Mouse (Mus musculus): Measurements from ENCODE around the gene Olfr1020. TPM values are rescaled to one million over a fixed set of nuclear protein-coding genes. Genes with fewer than 3 reads are reported as not detected.

Olfr1020 gene
- polyA plus RNA-seq (2014; fragmentation: Illumina TruSeq; extraction: RNeasy Lipid Tissue Mini Kit (QIAGEN cat#74804); ENCODE audit: low read depth, low replicate concordance), result not detected

DNA sequence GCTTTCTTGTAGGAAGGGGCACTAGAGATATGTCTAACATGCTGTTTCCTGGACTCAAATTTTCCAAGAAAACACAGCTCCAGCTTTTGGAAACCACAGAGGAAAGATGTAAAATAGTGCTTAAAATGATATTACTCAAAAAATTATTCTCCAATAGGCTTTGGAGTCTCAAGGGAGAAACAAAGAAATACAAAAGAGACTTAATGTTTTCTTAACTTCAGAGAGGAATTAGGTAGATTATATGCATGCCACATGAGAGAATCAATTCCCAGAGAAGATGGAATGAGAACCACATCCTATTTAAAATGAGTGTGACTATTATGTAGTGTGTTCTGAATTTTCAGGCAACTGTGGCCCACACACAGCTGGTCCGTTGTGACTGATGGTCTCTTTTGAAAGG, at the start of gene Olfr1020:
Gene Olfr1020 (plus strand): TSS at position 301 of the 400 bp plus-strand sequence.

DNA sequence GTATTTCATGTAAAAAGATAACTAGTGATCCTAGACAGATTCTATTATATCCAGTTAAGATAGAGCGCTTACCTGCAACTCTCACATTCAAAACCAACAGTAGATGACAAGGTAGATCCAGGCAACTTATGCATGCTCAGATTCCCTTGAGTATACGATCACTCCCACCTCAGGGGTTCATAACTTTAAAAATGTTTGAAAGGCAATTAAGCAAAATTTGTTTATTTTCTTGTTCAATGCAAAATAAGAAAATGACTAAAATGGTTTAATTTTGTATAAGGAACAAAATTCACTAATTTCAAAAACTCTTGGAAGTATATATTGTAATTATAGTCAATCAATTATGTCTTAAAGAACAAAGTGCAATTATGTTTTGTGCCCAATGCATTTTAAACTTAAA, 44.4 kb upstream of the Olfr1020 start, which contains the start of gene Olfr1016:
Gene Olfr1016 (minus strand): TSS at position 101 of the 400 bp plus-strand sequence.

DNA sequence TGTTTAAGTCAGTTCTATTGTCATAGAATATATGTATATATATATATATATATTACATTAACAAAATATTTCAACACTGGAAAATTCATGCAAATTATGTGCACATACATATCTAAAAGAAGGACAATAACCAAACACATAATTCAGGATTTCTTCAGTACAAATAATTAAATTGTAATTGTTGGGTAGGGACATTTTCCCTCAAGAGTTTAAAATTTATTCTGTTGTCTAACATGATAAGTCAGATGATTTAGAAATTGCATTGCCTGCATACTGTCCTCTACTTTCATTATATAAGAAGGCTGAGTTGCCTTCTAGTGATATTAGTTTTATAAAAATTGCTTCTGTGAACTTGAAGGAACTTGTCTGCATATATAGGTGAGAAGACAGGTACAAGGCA, 28.7 kb upstream of the Olfr1020 start, which contains the start of gene Olfr1018:
Gene Olfr1018 (plus strand): TSS at position 301 of the 400 bp plus-strand sequence.

GRCm38 (mm10) chr2:85845383-85845782, 1.4 kb upstream of the Olfr1020 start, which contains the start of gene Olfr1019:
Gene Olfr1019, minus strand, starts transcription at chr2:85845483.

GRCm38 (mm10) chr2:85868294-85868693, 21.5 kb downstream of the Olfr1020 start, which contains the start of gene Olfr1022:
Gene Olfr1022, plus strand, starts transcription at chr2:85868594.

GRCm38 (mm10) chr2:85885340-85885739, 38.5 kb downstream of the Olfr1020 start, which contains the start of gene Olfr1023:
Gene Olfr1023, plus strand, starts transcription at chr2:85885640.

Other genes starting within 250 kb of the Olfr1020 start
- not detected for gene Olfr1000, start 235.1 kb upstream of the Olfr1020 start, polyA plus RNA-seq (2014; fragmentation: Illumina TruSeq; extraction: RNeasy Lipid Tissue Mini Kit (QIAGEN cat#74804); ENCODE audit: low read depth, low replicate concordance)
- not detected for gene Olfr1002, start 196.3 kb upstream of the Olfr1020 start, polyA plus RNA-seq (2014; fragmentation: Illumina TruSeq; extraction: RNeasy Lipid Tissue Mini Kit (QIAGEN cat#74804); ENCODE audit: low read depth, low replicate concordance)
- gene Olfr154, start 182.6 kb upstream of the Olfr1020 start, polyA plus RNA-seq (2014; fragmentation: Illumina TruSeq; extraction: RNeasy Lipid Tissue Mini Kit (QIAGEN cat#74804); ENCODE audit: low read depth, low replicate concordance), result not detected
- gene Olfr1006, start 168.3 kb upstream of the Olfr1020 start, polyA plus RNA-seq (2014; fragmentation: Illumina TruSeq; extraction: RNeasy Lipid Tissue Mini Kit (QIAGEN cat#74804); ENCODE audit: low read depth, low replicate concordance), result not detected
- gene Olfr1008, start 157.6 kb upstream of the Olfr1020 start, polyA plus RNA-seq (2014; fragmentation: Illumina TruSeq; extraction: RNeasy Lipid Tissue Mini Kit (QIAGEN cat#74804); ENCODE audit: low read depth, low replicate concordance), result not detected
- not detected for gene Olfr1009, start 131.6 kb upstream of the Olfr1020 start, polyA plus RNA-seq (2014; fragmentation: Illumina TruSeq; extraction: RNeasy Lipid Tissue Mini Kit (QIAGEN cat#74804); ENCODE audit: low read depth, low replicate concordance)
- not detected for gene Olfr1012, start 84.3 kb upstream of the Olfr1020 start, polyA plus RNA-seq (2014; fragmentation: Illumina TruSeq; extraction: RNeasy Lipid Tissue Mini Kit (QIAGEN cat#74804); ENCODE audit: low read depth, low replicate concordance)
- gene Olfr1013, start 79.9 kb upstream of the Olfr1020 start, polyA plus RNA-seq (2014; fragmentation: Illumina TruSeq; extraction: RNeasy Lipid Tissue Mini Kit (QIAGEN cat#74804); ENCODE audit: low read depth, low replicate concordance), result not detected
- gene Olfr1014, start 74.3 kb upstream of the Olfr1020 start, polyA plus RNA-seq (2014; fragmentation: Illumina TruSeq; extraction: RNeasy Lipid Tissue Mini Kit (QIAGEN cat#74804); ENCODE audit: low read depth, low replicate concordance), result not detected
- not detected for gene Olfr1015, start 65.0 kb upstream of the Olfr1020 start, polyA plus RNA-seq (2014; fragmentation: Illumina TruSeq; extraction: RNeasy Lipid Tissue Mini Kit (QIAGEN cat#74804); ENCODE audit: low read depth, low replicate concordance)
- not detected for gene Olfr1016, start 44.5 kb upstream of the Olfr1020 start, polyA plus RNA-seq (2014; fragmentation: Illumina TruSeq; extraction: RNeasy Lipid Tissue Mini Kit (QIAGEN cat#74804); ENCODE audit: low read depth, low replicate concordance)
- not detected for gene Olfr1018, start 28.6 kb upstream of the Olfr1020 start, polyA plus RNA-seq (2014; fragmentation: Illumina TruSeq; extraction: RNeasy Lipid Tissue Mini Kit (QIAGEN cat#74804); ENCODE audit: low read depth, low replicate concordance)
- not detected for gene Olfr1019, start 1.5 kb upstream of the Olfr1020 start, polyA plus RNA-seq (2014; fragmentation: Illumina TruSeq; extraction: RNeasy Lipid Tissue Mini Kit (QIAGEN cat#74804); ENCODE audit: low read depth, low replicate concordance)
- not detected for gene Olfr1022, start 21.6 kb downstream of the Olfr1020 start, polyA plus RNA-seq (2014; fragmentation: Illumina TruSeq; extraction: RNeasy Lipid Tissue Mini Kit (QIAGEN cat#74804); ENCODE audit: low read depth, low replicate concordance)
- not detected for gene Olfr1023, start 38.6 kb downstream of the Olfr1020 start, polyA plus RNA-seq (2014; fragmentation: Illumina TruSeq; extraction: RNeasy Lipid Tissue Mini Kit (QIAGEN cat#74804); ENCODE audit: low read depth, low replicate concordance)
- not detected for gene Olfr1024, start 58.0 kb downstream of the Olfr1020 start, polyA plus RNA-seq (2014; fragmentation: Illumina TruSeq; extraction: RNeasy Lipid Tissue Mini Kit (QIAGEN cat#74804); ENCODE audit: low read depth, low replicate concordance)
- gene Olfr1025-ps1, start 68.2 kb downstream of the Olfr1020 start, polyA plus RNA-seq (2014; fragmentation: Illumina TruSeq; extraction: RNeasy Lipid Tissue Mini Kit (QIAGEN cat#74804); ENCODE audit: low read depth, low replicate concordance), result not detected
- not detected for gene Olfr1026, start 74.5 kb downstream of the Olfr1020 start, polyA plus RNA-seq (2014; fragmentation: Illumina TruSeq; extraction: RNeasy Lipid Tissue Mini Kit (QIAGEN cat#74804); ENCODE audit: low read depth, low replicate concordance)
- not detected for gene Olfr1028, start 103.4 kb downstream of the Olfr1020 start, polyA plus RNA-seq (2014; fragmentation: Illumina TruSeq; extraction: RNeasy Lipid Tissue Mini Kit (QIAGEN cat#74804); ENCODE audit: low read depth, low replicate concordance)
- not detected for gene Olfr1029, start 126.9 kb downstream of the Olfr1020 start, polyA plus RNA-seq (2014; fragmentation: Illumina TruSeq; extraction: RNeasy Lipid Tissue Mini Kit (QIAGEN cat#74804); ENCODE audit: low read depth, low replicate concordance)
- gene Olfr1030, start 132.2 kb downstream of the Olfr1020 start, polyA plus RNA-seq (2014; fragmentation: Illumina TruSeq; extraction: RNeasy Lipid Tissue Mini Kit (QIAGEN cat#74804); ENCODE audit: low read depth, low replicate concordance), result not detected
- not detected for gene Olfr1031, start 143.3 kb downstream of the Olfr1020 start, polyA plus RNA-seq (2014; fragmentation: Illumina TruSeq; extraction: RNeasy Lipid Tissue Mini Kit (QIAGEN cat#74804); ENCODE audit: low read depth, low replicate concordance)
- not detected for gene Olfr1032, start 158.5 kb downstream of the Olfr1020 start, polyA plus RNA-seq (2014; fragmentation: Illumina TruSeq; extraction: RNeasy Lipid Tissue Mini Kit (QIAGEN cat#74804); ENCODE audit: low read depth, low replicate concordance)
- gene Olfr1033, start 173.6 kb downstream of the Olfr1020 start, polyA plus RNA-seq (2014; fragmentation: Illumina TruSeq; extraction: RNeasy Lipid Tissue Mini Kit (QIAGEN cat#74804); ENCODE audit: low read depth, low replicate concordance), result 4.3 TPM
- 0.69 TPM for gene Olfr1034, start 198.8 kb downstream of the Olfr1020 start, polyA plus RNA-seq (2014; fragmentation: Illumina TruSeq; extraction: RNeasy Lipid Tissue Mini Kit (QIAGEN cat#74804); ENCODE audit: low read depth, low replicate concordance)
- not detected for gene Olfr1036, start 227.0 kb downstream of the Olfr1020 start, polyA plus RNA-seq (2014; fragmentation: Illumina TruSeq; extraction: RNeasy Lipid Tissue Mini Kit (QIAGEN cat#74804); ENCODE audit: low read depth, low replicate concordance)
- gene Olfr1037, start 240.4 kb downstream of the Olfr1020 start, polyA plus RNA-seq (2014; fragmentation: Illumina TruSeq; extraction: RNeasy Lipid Tissue Mini Kit (QIAGEN cat#74804); ENCODE audit: low read depth, low replicate concordance), result not detected

Data from kidney, adult 10 weeks (tissue).